19 mouse cellular contexts compared by ENCODE assay signal in the genomic region with DNA sequence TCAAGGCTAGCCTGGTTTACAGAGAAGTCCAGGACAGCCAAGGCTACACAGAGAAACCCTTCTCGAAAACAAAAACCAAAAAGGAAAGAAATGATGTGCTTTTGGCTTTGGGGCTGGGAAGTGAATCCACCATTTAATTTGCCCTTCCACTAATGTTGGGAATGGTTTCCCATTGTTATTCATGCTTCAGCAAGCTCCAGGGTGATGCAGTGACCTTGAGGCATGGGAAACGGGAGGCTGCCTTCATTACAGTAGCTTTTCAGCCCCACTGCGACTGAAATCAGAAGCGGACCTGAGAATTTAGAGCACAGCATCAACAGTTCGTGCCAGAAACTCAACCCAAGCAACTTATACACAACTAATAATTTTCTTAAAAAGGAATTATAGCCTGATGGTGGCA.
DNase-seq lines count a peak whose midpoint lies in the region.
"Had no signal": no experiment of that assay in that cellular context is flagged by ENCODE, and none has a peak within 500 bp of the region (broad histone marks: within the 10 kb centered on the region; RNA-seq: fewer than 3 reads in every experiment).

No protein-coding gene starts in this region.

- DNase-seq in ES-CJ7 (ENCODE audit: low read depth, low spot score) (peak; percentile 71), R1 (ENCODE audit: low read depth, low spot score) (peak; percentile 49), ZHBTc4 (ENCODE audit: low read depth, low spot score) (peak; percentile 58)
- no peak for DNase-seq in ovary, postnatal 36 days (ENCODE audit: low spot score)
- no peak for DNase-seq in spleen, postnatal 4 days (ENCODE audit: low spot score in 2 of 2)
- DNase-seq in ovary, postnatal 10 days (ENCODE audit: low spot score) = no peak
- DNase-seq: adrenal gland, adult 2 months; adrenal gland, adult 8-10 months; adrenal gland, postnatal 10 days; adrenal gland, postnatal 14 days; adrenal gland, postnatal 25 days; adrenal gland, postnatal 36 days; B cell, adult 2 months; cerebellum, adult 11 months; cerebellum, adult 11-12 months; cerebellum, adult 18-20 months; cerebellum, adult 2 months; cerebellum, adult 8-10 months; cerebellum, adult 9-10 months had no signal

Comparison
In these comparisons a context has a peak if more than half of its experiments do, and no peak if none do; other contexts are left out.
1. DNase-seq: peak in ES-CJ7 (single experiment), R1 (single experiment) and ZHBTc4 (single experiment); none in ovary, postnatal 36 days (single experiment), spleen, postnatal 4 days (0 of 2) and ovary, postnatal 10 days (single experiment).